In the genomic region with DNA sequence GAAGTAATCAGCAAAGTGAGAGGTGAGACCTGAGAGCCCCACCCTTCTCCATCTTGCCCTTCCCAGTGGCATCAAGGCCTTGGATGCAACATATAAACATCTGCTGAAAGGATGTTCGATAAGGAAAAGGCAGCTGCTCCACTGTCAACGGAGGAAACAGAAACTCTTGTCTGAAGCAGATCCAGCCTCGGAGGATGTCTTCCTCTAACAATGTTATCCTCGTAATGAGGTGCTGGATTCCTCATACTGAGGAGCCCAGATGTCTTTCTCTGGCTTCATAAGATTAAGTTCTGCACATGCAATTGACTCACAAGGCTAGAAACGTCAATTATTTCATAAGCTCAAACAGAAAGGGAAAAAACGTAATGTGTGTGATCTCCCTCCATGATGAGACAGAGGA, we compare ENCODE assay signal across 15 mouse cellular contexts.
DNase-seq lines count a peak whose midpoint lies in the region; ATAC-seq and TF ChIP-seq lines count a peak whose summit lies in the region.
"Had no signal": no experiment of that assay in that cellular context is flagged by ENCODE, and none has a peak within 500 bp of the region (broad histone marks: within the 10 kb centered on the region; RNA-seq: fewer than 3 reads in every experiment).

No protein-coding gene starts in this region.

- 33% methylated on average over 6 of the region's 6 CpGs for WGBS in lung, embryonic 14.5 days
- WGBS in hindbrain, postnatal 0 days, result 73% methylated on average over 6 of the region's 6 CpGs

- H3K4me3 ChIP-seq in lung, embryonic 14.5 days (ENCODE audit: low read depth, low read length), result no peak overlapping the region
- no peak overlapping the region for H3K4me3 ChIP-seq in hindbrain, postnatal 0 days (ENCODE audit: low read length)
- H3K4me3 ChIP-seq: forebrain, embryonic 15.5 days; heart, embryonic 12.5 days; hindbrain, embryonic 13.5 days; intestine, embryonic 15.5 days had no signal

- no peaks in the 10 kb centered on the region for H3K36me3 ChIP-seq in lung, embryonic 14.5 days (ENCODE audit: insufficient read depth)
- no peaks in the 10 kb centered on the region for H3K36me3 ChIP-seq in hindbrain, postnatal 0 days (ENCODE audit: insufficient read depth, low read length)
- H3K36me3 ChIP-seq: forebrain, embryonic 15.5 days; heart, embryonic 12.5 days; hindbrain, embryonic 13.5 days; intestine, embryonic 15.5 days had no signal

- H3K9ac ChIP-seq in lung, embryonic 14.5 days, result no peak overlapping the region
- no peak overlapping the region for H3K9ac ChIP-seq in hindbrain, postnatal 0 days (replicated peaks; ENCODE audit: low read length)
- H3K9ac ChIP-seq: forebrain, embryonic 15.5 days; heart, embryonic 12.5 days; hindbrain, embryonic 13.5 days; intestine, embryonic 15.5 days had no signal

- no peaks in the 10 kb centered on the region for H3K9me3 ChIP-seq in lung, embryonic 14.5 days (ENCODE audit: low read depth, low read length)
- H3K9me3 ChIP-seq in hindbrain, postnatal 0 days (ENCODE audit: low read length), result no peaks in the 10 kb centered on the region
- H3K9me3 ChIP-seq: forebrain, embryonic 15.5 days; heart, embryonic 12.5 days; hindbrain, embryonic 13.5 days; intestine, embryonic 15.5 days had no signal

- H3K4me1 ChIP-seq in lung, embryonic 14.5 days (ENCODE audit: insufficient read depth), result peaks cover 11% of the 10 kb centered on the region
- H3K4me1 ChIP-seq in hindbrain, postnatal 0 days (ENCODE audit: insufficient read depth, low read length), result no peaks in the 10 kb centered on the region
- H3K4me1 ChIP-seq: forebrain, embryonic 15.5 days; heart, embryonic 12.5 days; hindbrain, embryonic 13.5 days; intestine, embryonic 15.5 days had no signal

- peak; percentile 63 for ATAC-seq in lung, embryonic 14.5 days (ENCODE audit: insufficient read depth)
- ATAC-seq in hindbrain, postnatal 0 days, result no peak
- ATAC-seq: forebrain, embryonic 15.5 days; intestine, embryonic 15.5 days had no signal

- no peaks in the 10 kb centered on the region for H3K27me3 ChIP-seq in lung, embryonic 14.5 days (ENCODE audit: insufficient read depth, low read length)
- H3K27me3 ChIP-seq in hindbrain, postnatal 0 days (ENCODE audit: insufficient read depth, low read length), result no peaks in the 10 kb centered on the region
- H3K27me3 ChIP-seq: CH12.LX; forebrain, embryonic 15.5 days; heart, embryonic 12.5 days; hindbrain, embryonic 13.5 days; intestine, embryonic 15.5 days had no signal

- no peak for TF ChIP-seq CTCF in lung, embryonic 14.5 days (IDR thresholded peaks at IDR 0.05; ENCODE audit: low read depth)
- no peak for TF ChIP-seq CTCF in hindbrain, postnatal 0 days (IDR thresholded peaks at IDR 0.05; ENCODE audit: low read depth)

- H3K27ac ChIP-seq in lung, embryonic 14.5 days (ENCODE audit: low read depth), result peak overlapping the region; percentile 76
- H3K27ac ChIP-seq in hindbrain, postnatal 0 days, result no peak overlapping the region
- H3K27ac ChIP-seq: forebrain, embryonic 15.5 days; hindbrain, embryonic 13.5 days; intestine, embryonic 15.5 days had no signal

- H3K4me2 ChIP-seq in lung, embryonic 14.5 days, result 0 out of 2 replicates have a peak overlapping the region, but pooled peaks have one; percentile 10
- H3K4me2 ChIP-seq in hindbrain, postnatal 0 days (ENCODE audit: low read depth, low read length), result no peak overlapping the region
- H3K4me2 ChIP-seq: forebrain, embryonic 15.5 days; heart, embryonic 12.5 days; hindbrain, embryonic 13.5 days; intestine, embryonic 15.5 days had no signal

- DNase-seq in heart, adult 11 months, result peak; percentile 93
- DNase-seq in heart, postnatal 4 days, result no peak
- peak; percentile 78 for DNase-seq in lung, embryonic 14.5 days
- no peak for DNase-seq in lung, adult 18-20 months
- peak; percentile 27 for DNase-seq in NIH3T3 (ENCODE audit: low read depth)
- peak; percentile 19 for DNase-seq in lung, postnatal 10 days
- DNase-seq in hindbrain, postnatal 0 days (ENCODE audit: low spot score), result no peak
- DNase-seq: adrenal gland, adult 2 months; adrenal gland, postnatal 36 days; gastrocnemius, postnatal 10 days had no signal

Comparison
In these comparisons a context has a peak if more than half of its experiments do, and no peak if none do; other contexts are left out.
1. DNase-seq: peak in heart, adult 11 months (single experiment), lung, embryonic 14.5 days (single experiment), NIH3T3 (single experiment) and lung, postnatal 10 days (single experiment); none in heart, postnatal 4 days (single experiment), lung, adult 18-20 months (0 of 2) and hindbrain, postnatal 0 days (single experiment).